Mouse (Mus musculus) forebrain, embryonic 11.5 days (tissue): ENCODE measurements around the gene Olfr1205. TPM values are rescaled to one million over a fixed set of nuclear protein-coding genes. Genes with fewer than 3 reads are reported as not detected.

Experiments
- ATAC-seq: fragments of 200-750 bp; cut with Nextera tagmentation; replicated peaks from 2 replicates; pipeline ENCODE4 v1.8.0; 2017; ENCODE audit warnings: moderate TSS enrichment; ENCODE audit not compliant: low FRiP score
- DNase-seq: peaks from one replicate; pipeline ENCODE4 v3.0.0-alpha.2; 2017; ENCODE audit warnings: low spot score
- H3K27ac ChIP-seq: fragments of 300-500 bp; sonication (generic); 2 replicates; pipeline ENCODE4 v1.5.1; 2014; ENCODE audit warnings: low read depth, low read length
- H3K27me3 ChIP-seq: fragments of 300-500 bp; sonication (generic); 2 replicates; pipeline ENCODE4 v1.6.1; 2014; ENCODE audit warnings: mild to moderate bottlenecking, low read length, mixed read lengths; ENCODE audit not compliant: control insufficient read depth, insufficient read depth
- H3K36me3 ChIP-seq: fragments of 300-500 bp; sonication (generic); 2 replicates; pipeline ENCODE4 v1.6.1; 2014; ENCODE audit warnings: mild to moderate bottlenecking, low read length, moderate library complexity, mixed read lengths; ENCODE audit not compliant: control insufficient read depth, insufficient read depth
- H3K4me1 ChIP-seq: fragments of 300-500 bp; sonication (generic); replicated peaks from 2 replicates; pipeline ENCODE4 v1.6.1; 2014; ENCODE audit warnings: low read length, mixed read lengths; ENCODE audit not compliant: control insufficient read depth, insufficient read depth
- H3K4me2 ChIP-seq: fragments of 300-500 bp; sonication (generic); 2 replicates; pipeline ENCODE4 v1.6.1; 2014; ENCODE audit warnings: low read depth, mild to moderate bottlenecking, low read length, moderate library complexity, mixed read lengths; ENCODE audit not compliant: severe bottlenecking
- H3K4me3 ChIP-seq: fragments of 300-500 bp; sonication (generic); 2 replicates; pipeline ENCODE4 v1.5.1; 2014; ENCODE audit warnings: low read depth, low read length
- H3K9ac ChIP-seq: fragments of 300-500 bp; sonication (generic); 2 replicates; pipeline ENCODE4 v1.6.1; 2014; ENCODE audit warnings: low read length
- H3K9me3 ChIP-seq: fragments of 300-500 bp; sonication (generic); 2 replicates; pipeline ENCODE4 v1.6.1; 2016; ENCODE audit warnings: low read length, mixed read lengths; ENCODE audit not compliant: control insufficient read depth
- WGBS: fragments of 180-500 bp; shearing (Covaris S2); extraction: QIAGEN DNeasy Blood & Tissue Kit; methylation state at CpG from one replicate; pipeline ENCODE4 v1.1.7; 2014; 5-methylcytosine and 5-hydroxymethylcytosine counted together
- polyA plus RNA-seq: library from polyadenylated mRNA; unstranded; fragments of >200 nt; fragmentation: Nextera tagmentation; extraction: Ambion mirVana; gene quantifications from 2 replicates; pipeline ENCODE4 v1.2.1, GENCODE M21; 2014

Olfr1205 gene
- polyA plus RNA-seq = not detected in 2 replicates

DNA sequence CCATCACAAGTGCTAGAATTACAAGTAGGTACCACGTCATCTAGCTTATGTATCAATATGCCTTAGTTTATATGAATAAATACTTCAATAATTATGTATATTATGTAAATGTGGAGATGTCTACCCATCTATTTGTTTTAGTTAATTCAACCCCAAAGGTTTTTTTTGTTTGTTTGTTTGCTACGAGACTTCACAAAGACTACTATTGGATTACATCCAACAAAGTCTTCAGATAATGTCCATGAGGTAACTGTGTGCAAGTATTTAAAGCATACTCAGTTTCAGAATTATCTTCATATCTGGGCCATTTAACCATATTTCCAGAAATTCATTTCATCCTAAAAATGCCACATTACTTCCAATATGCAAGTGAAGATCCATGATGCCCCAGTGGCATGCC, at the start of gene Olfr1205:
Gene Olfr1205 (plus strand): TSS at position 301 of the 400 bp plus-strand sequence.
- DNase-seq (no peak), ATAC-seq (no peak)
- Histone ChIP-seq H3K4me1 (no peaks in the 10 kb centered on the region), H3K27me3 (no peaks in the 10 kb centered on the region), H3K4me3 (no peak within 1 kb of the TSS), H3K9me3 (no peaks in the 10 kb centered on the region), H3K36me3 (no peaks in the 10 kb centered on the region), H3K27ac (no peak within 1 kb of the TSS), H3K9ac (no peak within 1 kb of the TSS), H3K4me2 (no peak within 1 kb of the TSS)
- WGBS = 92% methylated on average over 2 of the region's 2 CpGs

GRCm38 (mm10) chr2:88792736-88793135, 36.8 kb upstream of the Olfr1205 start, which contains the start of gene Olfr1201:
Gene Olfr1201, plus strand, starts transcription at chr2:88793036.
- DNase-seq (no peak), ATAC-seq (no peak)
- Histone ChIP-seq H3K27ac (no peak within 1 kb of the TSS), H3K9ac (no peak within 1 kb of the TSS), H3K9me3 (no peaks in the 10 kb centered on the region), H3K4me2 (no peak within 1 kb of the TSS), H3K4me3 (no peak within 1 kb of the TSS), H3K4me1 (no peaks in the 10 kb centered on the region), H3K36me3 (no peaks in the 10 kb centered on the region), H3K27me3 (no peaks in the 10 kb centered on the region)
- WGBS = 86% methylated on average over 6 of the region's 6 CpGs

DNA sequence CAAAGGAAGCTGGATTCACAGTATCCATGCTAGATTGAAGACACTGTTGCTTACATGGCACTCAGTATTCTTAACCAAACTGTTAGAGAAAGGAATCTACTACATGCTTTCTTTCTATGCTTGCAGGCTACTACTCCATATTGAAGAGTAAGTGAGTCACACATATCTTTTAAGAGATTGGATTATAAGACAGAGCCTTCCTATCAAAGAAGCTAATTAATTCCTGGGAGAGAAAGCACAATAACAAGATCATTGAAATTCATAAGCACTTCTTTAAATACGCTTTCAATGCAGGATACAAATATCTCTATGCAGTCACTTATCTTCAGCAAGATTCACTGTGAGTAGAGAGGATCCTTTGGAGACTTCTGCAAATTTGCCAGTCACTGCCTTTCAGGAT, 15.3 kb upstream of the Olfr1205 start, which contains the start of gene Olfr1202:
Gene Olfr1202 (plus strand): TSS at position 301 of the 400 bp plus-strand sequence.
- no peaks in the 10 kb centered on the region for H3K9me3 ChIP-seq

GRCm38 (mm10) chr2:88838477-88838876, 8.9 kb downstream of the Olfr1205 start:
- H3K36me3 ChIP-seq = no peaks in the 10 kb centered on the region
- no peak overlapping the region for H3K9ac ChIP-seq
- no peak for ATAC-seq

More for the DNA sequence above, 15.3 kb upstream of the Olfr1205 start, which contains the start of gene Olfr1202:
- no peak within 1 kb of the TSS for H3K4me3 ChIP-seq
- DNase-seq = no peak
- H3K9ac ChIP-seq = no peak within 1 kb of the TSS
- WGBS = 86% methylated on average over 1 of the region's 1 CpGs
- H3K27me3 ChIP-seq = no peaks in the 10 kb centered on the region
- no peak within 1 kb of the TSS for H3K27ac ChIP-seq
- no peaks in the 10 kb centered on the region for H3K4me1 ChIP-seq
- no peak within 1 kb of the TSS for H3K4me2 ChIP-seq
- no peaks in the 10 kb centered on the region for H3K36me3 ChIP-seq
- ATAC-seq = no peak

DNA sequence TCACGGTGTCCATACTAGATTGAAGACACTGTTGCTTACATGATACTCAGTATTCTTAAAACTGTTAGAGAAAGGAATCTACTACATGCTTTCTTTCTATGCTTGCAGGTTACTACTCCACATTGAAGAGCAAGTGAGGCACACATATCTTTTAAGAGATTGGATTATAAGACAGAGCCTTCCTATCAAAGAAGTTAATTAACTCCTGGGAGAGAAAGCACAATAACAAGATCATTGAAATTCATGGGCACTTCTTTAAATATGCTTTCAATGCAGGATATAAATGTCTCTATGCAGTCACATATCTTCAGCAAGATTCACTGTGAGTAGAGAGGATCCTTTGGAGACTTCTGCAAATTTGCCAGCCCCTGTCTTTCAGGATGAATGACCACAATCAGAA, 19.5 kb downstream of the Olfr1205 start, which contains the start of gene Olfr1204:
Gene Olfr1204 (plus strand): TSS at position 301 of the 400 bp plus-strand sequence.
- no peak within 1 kb of the TSS for H3K4me2 ChIP-seq
- no peaks in the 10 kb centered on the region for H3K9me3 ChIP-seq
- H3K27ac ChIP-seq = no peak within 1 kb of the TSS
- H3K4me1 ChIP-seq = no peaks in the 10 kb centered on the region
- no peak within 1 kb of the TSS for H3K9ac ChIP-seq
- no peaks in the 10 kb centered on the region for H3K36me3 ChIP-seq
- 93% methylated on average over 1 of the region's 1 CpGs for WGBS
- no peak within 1 kb of the TSS for H3K4me3 ChIP-seq
- H3K27me3 ChIP-seq = no peaks in the 10 kb centered on the region
- DNase-seq (no peak), ATAC-seq (no peak)

More at GRCm38 (mm10) chr2:88838477-88838876, 8.9 kb downstream of the Olfr1205 start:
- Histone ChIP-seq H3K4me1 (no peaks in the 10 kb centered on the region), H3K27me3 (no peaks in the 10 kb centered on the region), H3K27ac (no peak overlapping the region), H3K4me3 (no peak overlapping the region), H3K4me2 (no peak overlapping the region), H3K9me3 (no peaks in the 10 kb centered on the region)
- DNase-seq = no peak
- 95% methylated on average over 2 of the region's 2 CpGs for WGBS

GRCm38 (mm10) chr2:88862931-88863330, 33.4 kb downstream of the Olfr1205 start, which contains the start of gene Olfr1206:
Gene Olfr1206, plus strand, starts transcription at chr2:88863231.
- WGBS = 91% methylated on average over 2 of the region's 2 CpGs
- H3K9ac ChIP-seq = no peak within 1 kb of the TSS

More at GRCm38 (mm10) chr2:88862931-88863330, 33.4 kb downstream of the Olfr1205 start, which contains the start of gene Olfr1206:
- Histone ChIP-seq H3K27ac (no peak within 1 kb of the TSS), H3K36me3 (no peaks in the 10 kb centered on the region), H3K4me3 (no peak within 1 kb of the TSS), H3K27me3 (no peaks in the 10 kb centered on the region), H3K9me3 (no peaks in the 10 kb centered on the region), H3K4me1 (no peaks in the 10 kb centered on the region), H3K4me2 (no peak within 1 kb of the TSS)
- ATAC-seq = no peak
- DNase-seq = no peak

Other genes with a start within 250 kb of the Olfr1205 start
- gene Olfr1189, start 243.3 kb upstream of the Olfr1205 start, polyA plus RNA-seq = not detected in 2 replicates
- gene Olfr1191-ps1, start 189.2 kb upstream of the Olfr1205 start, polyA plus RNA-seq = not detected in 2 replicates
- not detected in 2 replicates for gene Olfr1192-ps1, start 181.2 kb upstream of the Olfr1205 start, polyA plus RNA-seq
- not detected in 2 replicates for gene Olfr1193, start 154.1 kb upstream of the Olfr1205 start, polyA plus RNA-seq
- gene Olfr1195, start 140.6 kb upstream of the Olfr1205 start, polyA plus RNA-seq = not detected in 2 replicates
- gene Olfr1196, start 125.1 kb upstream of the Olfr1205 start, polyA plus RNA-seq = not detected in 2 replicates
- not detected in 2 replicates for gene Olfr1197, start 97.4 kb upstream of the Olfr1205 start, polyA plus RNA-seq
- not detected in 2 replicates for gene Olfr1198, start 78.4 kb upstream of the Olfr1205 start, polyA plus RNA-seq
- not detected in 2 replicates for gene Olfr1199, start 69.3 kb upstream of the Olfr1205 start, polyA plus RNA-seq
- not detected in 2 replicates for gene Olfr1200, start 59.2 kb upstream of the Olfr1205 start, polyA plus RNA-seq
- not detected in 2 replicates for gene Olfr1201, start 36.7 kb upstream of the Olfr1205 start, polyA plus RNA-seq
- not detected in 2 replicates for gene Olfr1202, start 15.2 kb upstream of the Olfr1205 start, polyA plus RNA-seq
- not detected in 2 replicates for gene Olfr1204, start 19.6 kb downstream of the Olfr1205 start, polyA plus RNA-seq
- not detected in 2 replicates for gene Olfr1206, start 33.5 kb downstream of the Olfr1205 start, polyA plus RNA-seq
- not detected in 2 replicates for gene Olfr1208, start 72.6 kb downstream of the Olfr1205 start, polyA plus RNA-seq
- gene Olfr1209, start 85.4 kb downstream of the Olfr1205 start, polyA plus RNA-seq = not detected in 2 replicates
- gene Olfr1211, start 108.4 kb downstream of the Olfr1205 start, polyA plus RNA-seq = not detected in 2 replicates
- gene Olfr1212, start 124.2 kb downstream of the Olfr1205 start, polyA plus RNA-seq = not detected in 2 replicates
- not detected in 2 replicates for gene Gm13762, start 150.5 kb downstream of the Olfr1205 start, polyA plus RNA-seq
- gene Olfr1214, start 162.9 kb downstream of the Olfr1205 start, polyA plus RNA-seq = not detected in 2 replicates
- gene Olfr1215, start 177.2 kb downstream of the Olfr1205 start, polyA plus RNA-seq = not detected in 2 replicates
- not detected in 2 replicates for gene Olfr1216, start 188.6 kb downstream of the Olfr1205 start, polyA plus RNA-seq
- not detected in 2 replicates for gene Olfr1217, start 202.3 kb downstream of the Olfr1205 start, polyA plus RNA-seq
- not detected in 2 replicates for gene Olfr1218, start 231.4 kb downstream of the Olfr1205 start, polyA plus RNA-seq